Mouse (Mus musculus) induced T-regulatory cell, adult 2 months (primary cell): ENCODE results near the gene Pcgf2.
"Not testable (repeated sequence)": the region's sequence is repeated elsewhere in the genome, so short reads cannot be mapped to it uniquely, and the experiment has no call there.

Experiments used
- DNase-seq: peaks from one replicate; pipeline ENCODE4 v3.0.0-alpha.2; 2012; ENCODE audit warnings: low read depth

Pcgf2 gene

GRCm38 (mm10) chr11:97668160-97668559 lies 32.1 kb downstream of the Pcgf2 start:
- no peak for DNase-seq

- no peak for DNase-seq
Measured at GRCm38 (mm10) chr11:97666794-97667193, 33.5 kb downstream of the Pcgf2 start.

DNA sequence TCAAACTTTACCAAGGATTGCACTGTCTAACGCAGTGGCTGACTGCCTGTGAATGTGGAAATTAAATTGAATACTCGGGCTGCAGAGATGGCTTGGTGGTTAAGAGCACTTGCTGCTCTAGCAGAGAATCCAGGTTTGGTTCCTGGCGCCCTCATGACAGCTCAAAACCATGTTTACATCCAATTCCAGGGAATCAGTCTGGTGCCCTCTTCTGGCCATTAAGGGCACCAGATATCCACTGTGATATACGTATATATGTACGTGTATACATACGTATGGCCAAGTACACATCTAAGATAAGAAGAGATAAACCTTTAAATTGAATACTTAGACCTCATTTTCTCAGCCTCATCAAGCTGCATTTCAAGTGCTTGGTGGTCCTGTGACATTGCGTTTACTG lies 34.1 kb downstream of the Pcgf2 start:
- DNase-seq = peak; percentile 55

DNA sequence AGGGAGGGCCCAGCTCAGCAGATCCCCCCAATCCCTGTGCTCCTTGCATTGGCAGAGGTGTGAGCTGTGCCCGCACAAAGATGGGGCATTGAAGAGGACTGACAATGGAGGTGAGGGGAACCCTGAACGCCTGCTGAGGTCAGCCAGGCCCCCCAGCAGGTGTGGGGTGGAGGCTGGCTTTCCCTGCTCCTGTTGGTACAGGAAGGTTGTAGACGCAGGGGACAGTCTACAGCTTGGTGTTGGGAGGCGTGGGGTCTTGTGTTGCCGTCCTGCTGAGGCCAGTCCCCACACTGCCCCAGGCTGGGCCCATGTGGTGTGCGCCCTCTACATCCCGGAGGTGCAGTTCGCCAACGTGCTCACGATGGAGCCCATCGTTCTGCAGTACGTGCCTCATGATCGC lies 34.9 kb downstream of the Pcgf2 start:
- DNase-seq = no peak

GRCm38 (mm10) chr11:97664771-97665240 lies 35.5 kb downstream of the Pcgf2 start:
- DNase-seq = peak; percentile 73

GRCm38 (mm10) chr11:97664339-97664665 lies 36.0 kb downstream of the Pcgf2 start:
- no peak for DNase-seq

- DNase-seq = peak; percentile 63
Measured at GRCm38 (mm10) chr11:97663528-97664338, 36.6 kb downstream of the Pcgf2 start.

- DNase-seq = peak; percentile 79
Measured at GRCm38 (mm10) chr11:97662893-97663527, 37.3 kb downstream of the Pcgf2 start, which contains the start of gene Mllt6. TSS of gene Mllt6 (plus strand) at chr11:97663414.

DNA sequence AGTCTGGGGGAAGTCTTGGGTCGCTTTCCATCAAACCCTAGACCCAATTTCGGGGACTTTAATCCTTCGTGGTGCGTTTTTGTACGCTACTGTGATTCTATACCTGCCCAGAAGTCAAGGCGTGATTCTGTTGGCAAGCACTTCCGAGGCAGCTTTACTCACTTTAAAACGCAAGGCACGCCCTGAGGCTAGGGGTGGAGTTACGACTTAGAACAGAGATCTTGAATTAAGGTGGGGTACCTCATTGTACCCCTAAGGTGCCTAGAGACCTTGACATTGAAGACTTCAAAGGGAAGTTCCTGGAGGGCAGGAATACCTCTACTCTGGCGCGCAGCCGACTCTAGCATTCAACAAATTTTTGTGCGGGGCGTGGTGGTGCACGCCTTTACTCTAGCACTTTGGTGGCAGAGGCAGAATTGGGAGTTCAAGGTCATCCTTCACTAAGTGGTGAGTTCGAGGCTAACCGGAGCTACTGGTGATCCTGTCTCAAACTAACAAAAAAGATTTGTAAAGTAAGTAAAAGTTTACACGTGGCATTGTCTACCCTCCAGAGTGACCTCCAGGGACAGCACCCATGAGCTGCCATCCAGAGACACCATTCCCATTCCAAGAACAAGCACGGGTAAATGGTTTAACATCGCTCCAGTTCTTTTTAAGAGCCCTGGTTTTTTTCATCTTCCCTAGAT lies 37.9 kb downstream of the Pcgf2 start:
- peak; percentile 89 for DNase-seq

GRCm38 (mm10) chr11:97661648-97662133 lies 38.6 kb downstream of the Pcgf2 start:
- DNase-seq = peak; percentile 83

DNA sequence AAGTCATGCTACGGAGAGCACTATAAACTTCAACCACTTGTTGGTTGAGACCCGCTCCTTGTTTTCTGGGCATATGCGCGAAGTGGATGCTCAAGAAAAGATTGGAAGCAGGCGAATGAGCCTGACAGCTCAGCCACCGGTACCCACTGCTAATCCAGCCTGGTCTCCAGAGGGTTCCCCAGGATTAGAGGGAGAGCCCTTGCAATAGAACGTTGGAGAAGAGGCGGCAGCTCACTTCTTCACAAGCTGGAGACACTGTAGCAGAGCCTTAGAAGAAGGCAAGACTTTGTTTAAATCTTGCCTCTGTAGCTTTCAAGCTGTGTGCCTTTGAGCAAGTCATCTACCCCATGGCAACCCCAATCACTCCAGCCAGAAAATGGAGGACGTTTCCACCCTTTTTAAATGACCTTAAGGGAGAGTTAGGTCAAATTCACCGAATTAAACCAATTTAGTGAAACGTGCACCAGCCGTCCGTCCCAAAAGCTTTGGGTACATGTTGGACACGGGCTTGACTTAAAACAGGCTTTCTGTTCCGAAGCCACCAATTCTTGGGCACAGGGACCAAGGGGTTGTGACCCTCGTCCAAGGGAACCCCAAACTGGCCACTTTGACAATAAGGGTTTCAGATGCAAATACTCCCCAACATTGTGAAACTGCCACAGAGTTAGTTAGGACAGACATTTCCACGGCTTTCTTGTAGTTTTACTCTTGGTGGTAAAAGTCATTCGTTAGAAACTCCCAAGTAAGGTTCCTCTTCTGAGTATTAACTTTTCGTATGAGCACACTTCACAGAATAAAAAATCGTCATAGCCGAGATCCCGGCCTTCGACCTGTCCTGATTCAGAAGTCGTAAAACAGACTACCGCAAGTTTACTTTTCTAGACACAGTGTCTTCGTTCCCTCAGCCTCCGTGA lies 39.3 kb downstream of the Pcgf2 start:
- DNase-seq = no peak

GRCm38 (mm10) chr11:97659990-97660714 lies 40.1 kb downstream of the Pcgf2 start:
- DNase-seq = peak; percentile 92

DNA sequence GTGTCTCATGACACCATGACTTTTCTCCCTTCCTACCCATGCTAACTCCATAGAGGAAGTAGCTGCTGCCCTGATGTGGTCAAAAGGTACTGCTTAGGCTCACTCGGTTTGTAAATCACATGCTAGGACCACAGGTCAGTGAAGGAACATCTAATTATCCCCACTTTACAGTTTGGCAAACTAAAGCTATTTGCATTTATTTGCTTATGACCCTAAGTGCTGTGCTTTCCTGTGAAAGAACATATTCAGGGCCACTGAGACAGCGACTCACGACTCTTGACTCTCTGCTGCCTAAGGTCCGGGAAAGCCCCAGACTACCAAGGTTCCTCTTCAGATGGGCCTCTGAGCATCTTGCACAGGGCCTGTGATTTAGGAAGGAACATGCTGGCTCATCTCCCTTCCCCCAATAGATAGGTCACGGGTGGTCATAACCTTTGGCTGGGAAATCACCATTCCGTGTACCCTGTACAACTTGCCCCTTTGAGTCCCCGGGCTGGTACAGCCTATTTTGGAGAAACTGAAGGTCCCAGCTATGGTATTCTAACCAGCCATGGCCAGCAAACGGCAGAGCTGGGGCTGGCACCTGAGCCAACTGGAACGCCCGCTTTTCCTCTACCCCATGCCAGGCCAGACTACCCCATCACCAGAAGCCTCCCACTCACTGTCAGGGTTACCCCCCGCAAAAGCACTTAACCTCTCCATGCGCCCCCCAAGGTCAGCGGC lies 40.9 kb downstream of the Pcgf2 start:
- DNase-seq = peak; percentile 90

DNA sequence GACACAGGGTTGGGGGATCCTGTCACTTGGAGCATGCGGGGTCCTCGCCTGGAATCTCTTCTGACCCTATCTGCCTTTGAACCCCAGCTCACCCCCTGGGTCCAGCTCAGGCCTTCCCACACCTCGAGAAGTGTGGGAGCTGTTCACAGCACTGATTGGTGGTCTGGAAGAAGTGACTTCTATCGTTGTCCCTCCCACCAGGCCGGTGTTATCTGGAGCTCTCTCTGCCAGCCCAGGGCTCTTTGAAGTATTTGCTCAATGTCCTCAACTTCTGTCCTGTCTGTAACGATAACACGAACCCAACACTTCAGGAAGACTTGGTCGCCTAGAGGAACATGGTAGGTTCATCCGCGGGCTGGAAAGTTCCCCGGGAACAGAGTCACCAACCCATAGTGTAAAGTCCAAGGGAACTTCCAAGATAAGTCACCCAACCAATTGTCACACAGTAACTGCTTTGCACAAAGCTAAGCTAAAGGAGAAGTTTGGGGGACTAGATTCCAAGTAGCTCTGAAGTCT lies 41.5 kb downstream of the Pcgf2 start:
- DNase-seq = no peak

DNA sequence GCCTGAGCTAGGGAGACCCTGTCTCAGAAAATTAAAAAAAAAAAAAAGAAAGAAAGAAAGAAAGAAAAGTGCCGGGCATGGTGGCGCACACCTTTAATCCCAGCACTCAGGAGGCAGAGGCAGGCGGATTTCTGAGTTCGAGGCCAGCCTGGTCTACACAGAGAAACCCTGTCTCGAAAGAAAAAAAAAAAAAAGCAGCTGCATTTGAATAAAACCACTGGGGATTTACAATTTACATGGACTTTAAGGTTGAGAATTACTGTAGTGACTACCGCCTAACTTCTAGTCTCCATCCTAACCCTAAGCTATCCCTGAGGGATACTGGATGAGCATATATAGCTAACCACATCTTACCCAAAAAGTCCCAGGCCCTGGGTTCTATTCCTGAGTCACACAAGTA lies 42.3 kb downstream of the Pcgf2 start:
- DNase-seq = not testable (repeated sequence)

DNA sequence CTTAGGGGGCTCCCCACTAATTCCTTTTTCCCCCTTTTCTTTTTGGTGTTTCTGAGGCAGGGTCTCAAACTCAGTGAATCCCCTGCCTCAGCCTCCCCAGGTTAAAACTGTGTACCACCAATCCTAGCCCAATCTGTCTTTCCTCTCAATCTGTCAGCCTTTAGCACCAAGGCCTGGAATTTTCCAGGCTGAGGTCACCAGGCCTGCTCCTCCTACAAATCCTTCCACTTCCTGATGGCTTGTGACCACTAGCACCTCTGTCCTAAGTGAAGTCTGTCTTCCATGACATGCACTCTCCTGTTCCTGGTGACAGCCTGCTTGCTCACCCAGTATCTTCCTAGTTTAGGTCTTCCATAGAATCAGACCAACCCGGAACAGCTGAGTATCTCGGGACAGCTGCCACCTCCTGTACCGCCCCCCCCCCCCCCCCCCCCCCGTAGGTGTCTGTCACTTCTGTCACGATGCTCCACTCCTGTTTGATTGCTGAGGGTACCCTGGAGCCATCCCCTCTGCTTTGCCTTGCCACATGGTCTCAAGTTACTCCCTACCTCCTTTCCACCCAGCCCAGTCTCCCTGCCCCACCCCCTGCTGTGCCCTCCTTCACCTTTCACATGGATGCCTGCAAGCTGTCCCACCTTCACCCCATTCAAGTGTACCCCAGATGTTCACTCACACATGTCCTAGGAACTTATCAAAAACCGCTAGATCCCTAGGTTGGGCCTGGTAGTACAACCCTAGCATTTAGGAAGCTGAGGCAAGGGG lies 42.9 kb downstream of the Pcgf2 start:
- no peak for DNase-seq

- no peak for DNase-seq
Measured at GRCm38 (mm10) chr11:97656269-97656971, 43.9 kb downstream of the Pcgf2 start.

GRCm38 (mm10) chr11:97654210-97654609 lies 46.1 kb downstream of the Pcgf2 start:
- DNase-seq = no peak

- not testable (repeated sequence) for DNase-seq
Measured at GRCm38 (mm10) chr11:97653376-97653775, 46.9 kb downstream of the Pcgf2 start.
